Mouse (Mus musculus) forebrain, embryonic 12.5 days (tissue): ENCODE measurements around the gene Sf1. TPM values are rescaled to one million over a fixed set of nuclear protein-coding genes. Genes with fewer than 3 reads are reported as not detected.
A peak's percentile ranks its signal among the peaks of the same experiment; 100 is the strongest.

Source experiments
- ATAC-seq: fragments of 200-750 bp; cut with Nextera tagmentation; 2 replicates; pipeline ENCODE4 v1.8.0; 2017; ENCODE audit warnings: moderate TSS enrichment; ENCODE audit not compliant: low FRiP score
- H3K27ac ChIP-seq: fragments of 300-500 bp; sonication (generic); 2 replicates; pipeline ENCODE4 v1.5.1; 2016; ENCODE audit warnings: mild to moderate bottlenecking
- H3K27me3 ChIP-seq: fragments of 300-500 bp; sonication (generic); 2 replicates; pipeline ENCODE4 v1.6.1; 2016; ENCODE audit warnings: mild to moderate bottlenecking
- H3K36me3 ChIP-seq: fragments of 300-500 bp; sonication (generic); replicated peaks from 2 replicates; pipeline ENCODE4 v1.6.1; 2016; ENCODE audit warnings: mild to moderate bottlenecking
- H3K4me1 ChIP-seq: fragments of 300-500 bp; sonication (generic); 2 replicates; pipeline ENCODE4 v1.6.1; 2016
- H3K4me2 ChIP-seq: fragments of 300-500 bp; sonication (generic); 2 replicates; pipeline ENCODE4 v1.6.1; 2016; ENCODE audit warnings: mild to moderate bottlenecking, moderate library complexity
- H3K4me3 ChIP-seq: fragments of 300-500 bp; sonication (generic); replicated peaks from 2 replicates; pipeline ENCODE4 v1.5.1; 2016; ENCODE audit warnings: mild to moderate bottlenecking
- H3K9ac ChIP-seq: fragments of 300-500 bp; sonication (generic); 2 replicates; pipeline ENCODE4 v1.6.1; 2016; ENCODE audit warnings: mild to moderate bottlenecking
- H3K9me3 ChIP-seq: fragments of 300-500 bp; sonication (generic); 2 replicates; pipeline ENCODE4 v1.6.1; 2016
- WGBS: fragments of 180-500 bp; shearing (Covaris S2); methylation state at CpG from one replicate; pipeline ENCODE4 v1.1.7; 2016; 5-methylcytosine and 5-hydroxymethylcytosine counted together
- polyA plus RNA-seq: library from polyadenylated mRNA; unstranded; fragments of >200 nt; fragmentation: Nextera tagmentation; extraction: Ambion mirVana; gene quantifications from 2 replicates; pipeline ENCODE4 v1.2.1, GENCODE M21; 2016

Gene Sf1
- polyA plus RNA-seq, 1 experiment from 2014 or later = 204 TPM

DNA sequence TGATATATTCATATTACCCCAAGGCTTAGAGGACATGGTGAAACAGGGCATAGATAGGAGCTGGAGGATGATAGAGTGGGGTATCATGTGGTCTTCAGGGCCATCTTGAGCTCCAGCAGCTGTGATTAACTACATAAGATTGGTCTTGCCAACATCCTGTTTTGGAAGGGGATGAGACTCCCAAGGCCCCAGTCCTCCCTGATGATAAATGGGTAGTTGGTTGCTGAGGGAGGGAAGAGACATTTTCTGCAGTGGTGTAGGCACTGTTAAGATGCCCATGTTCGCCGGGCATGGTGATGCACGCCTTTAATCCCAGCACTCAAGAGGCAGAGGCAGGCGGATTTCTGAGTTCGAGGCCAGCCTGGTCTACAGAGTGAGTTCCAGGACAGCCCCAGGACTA, 17.7 kb downstream of the Sf1 start:
- no peak overlapping the region for H3K4me2 ChIP-seq
- H3K9me3 ChIP-seq = no peaks in the 10 kb centered on the region
- H3K4me1 ChIP-seq = peaks cover 27% of the 10 kb centered on the region
- no peak overlapping the region for H3K27ac ChIP-seq
- H3K36me3 ChIP-seq = peaks cover 36% of the 10 kb centered on the region
- no peaks in the 10 kb centered on the region for H3K27me3 ChIP-seq
- no peak overlapping the region for H3K9ac ChIP-seq
- H3K4me3 ChIP-seq = no peak overlapping the region
- no peak for ATAC-seq
- 94% methylated on average over 5 of the region's 5 CpGs for WGBS

DNA sequence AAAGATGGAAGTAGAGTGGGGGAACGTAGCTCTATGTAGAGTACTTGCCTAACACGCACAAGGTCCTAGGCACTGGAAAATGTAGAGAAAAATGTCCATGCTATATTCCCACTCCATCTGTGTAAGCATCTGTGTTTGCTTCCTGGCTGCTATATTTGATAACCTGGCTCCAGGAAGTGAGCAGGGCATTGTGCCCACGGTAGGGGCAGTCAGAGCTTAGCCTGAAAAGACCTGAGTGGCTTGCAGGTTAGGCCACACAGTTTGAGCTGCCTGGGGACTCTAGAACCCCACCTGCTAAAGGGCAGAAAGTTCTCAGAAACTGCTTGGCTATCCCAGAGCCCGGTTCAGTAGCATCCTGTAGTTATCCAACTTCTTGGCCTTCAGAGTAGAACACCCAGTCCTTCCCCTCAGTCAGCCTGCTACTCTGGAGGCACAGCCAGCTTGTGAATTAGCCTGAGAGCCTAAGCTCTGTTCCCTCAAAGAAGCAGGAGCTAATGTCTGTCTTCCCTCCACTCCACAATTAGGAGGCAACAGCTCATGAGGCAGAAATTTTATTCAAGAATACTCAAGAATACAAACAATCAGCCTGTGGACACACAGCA, 18.9 kb downstream of the Sf1 start:
- Histone ChIP-seq H3K36me3 (peaks cover 24% of the 10 kb centered on the region), H3K27me3 (no peaks in the 10 kb centered on the region), H3K4me1 (peaks cover 19% of the 10 kb centered on the region), H3K4me2 (no peak overlapping the region), H3K27ac (peak overlapping the region; percentile 13; the same call in 1 of the 2 replicates), H3K9me3 (no peaks in the 10 kb centered on the region), H3K9ac (no peak overlapping the region), H3K4me3 (no peak overlapping the region)
- 82% methylated on average over 4 of the region's 4 CpGs for WGBS
- no peak for ATAC-seq

DNA sequence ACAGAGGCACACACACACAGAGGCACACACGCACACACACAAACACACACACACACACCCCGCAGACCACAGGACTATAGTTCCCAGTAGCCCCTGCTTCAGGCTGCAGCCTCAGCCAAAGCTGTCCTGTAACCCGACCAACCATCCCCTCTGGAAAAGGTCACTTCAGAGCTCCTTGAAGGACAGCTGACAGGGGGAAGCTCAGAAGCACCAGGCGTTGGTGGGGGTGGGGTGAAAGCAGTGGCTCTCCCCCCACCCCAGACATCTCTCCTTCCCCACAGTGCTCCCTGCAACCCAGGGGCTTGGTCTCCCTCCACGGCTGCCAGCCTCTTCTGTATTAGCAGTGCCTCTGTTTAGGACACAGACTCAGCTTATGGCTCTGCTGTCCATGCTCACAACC, 20.0 kb downstream of the Sf1 start:
- no peak overlapping the region for H3K27ac ChIP-seq
- H3K4me3 ChIP-seq = no peak overlapping the region
- no peak overlapping the region for H3K4me2 ChIP-seq
- WGBS = 50% methylated on average over 5 of the region's 5 CpGs
- peaks cover 14% of the 10 kb centered on the region for H3K36me3 ChIP-seq
- ATAC-seq = no peak
- H3K27me3 ChIP-seq = 0 out of 2 replicates have a peak, but pooled peaks cover 6% of the 10 kb centered on the region
- H3K9me3 ChIP-seq = no peaks in the 10 kb centered on the region
- H3K4me1 ChIP-seq = peaks cover 15% of the 10 kb centered on the region
- no peak overlapping the region for H3K9ac ChIP-seq

- Histone ChIP-seq H3K36me3 (peaks cover 7% of the 10 kb centered on the region), H3K27me3 (0 out of 2 replicates have a peak, but pooled peaks cover 7% of the 10 kb centered on the region), H3K4me3 (no peak within 1 kb of the TSS), H3K9ac (no peak within 1 kb of the TSS), H3K4me2 (no peak within 1 kb of the TSS), H3K4me1 (peaks cover 15% of the 10 kb centered on the region), H3K27ac (no peak within 1 kb of the TSS), H3K9me3 (no peaks in the 10 kb centered on the region)
- no peak for ATAC-seq
- WGBS = 11% methylated on average over 7 of the region's 7 CpGs
These were observed 20.6 kb downstream of the Sf1 start, which contains the start of gene Pygm for GRCm38 (mm10) chr19:6384128-6384527. TSS of gene Pygm (plus strand) at chr19:6384399.

DNA sequence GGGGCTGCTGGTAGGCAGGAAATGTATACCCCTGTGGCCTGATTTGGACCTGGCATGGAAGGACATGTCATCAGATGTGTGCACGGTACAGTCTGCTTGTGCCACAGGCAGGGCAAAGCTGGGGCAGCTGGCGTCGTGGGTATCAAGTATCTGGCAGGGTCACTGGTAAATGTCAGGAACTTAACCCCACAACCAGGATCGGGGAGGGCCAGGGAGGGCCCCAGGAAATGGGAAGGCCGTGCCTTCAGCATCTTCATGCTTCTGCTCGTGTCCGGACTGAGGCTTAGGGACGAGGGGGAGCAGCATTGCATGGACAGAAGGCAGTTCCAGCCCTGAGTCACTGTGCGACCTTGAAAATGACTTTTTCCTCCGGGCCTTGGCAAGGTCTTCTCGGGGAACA, 21.5 kb downstream of the Sf1 start:
- 88% methylated on average over 11 of the region's 11 CpGs for WGBS

DNA sequence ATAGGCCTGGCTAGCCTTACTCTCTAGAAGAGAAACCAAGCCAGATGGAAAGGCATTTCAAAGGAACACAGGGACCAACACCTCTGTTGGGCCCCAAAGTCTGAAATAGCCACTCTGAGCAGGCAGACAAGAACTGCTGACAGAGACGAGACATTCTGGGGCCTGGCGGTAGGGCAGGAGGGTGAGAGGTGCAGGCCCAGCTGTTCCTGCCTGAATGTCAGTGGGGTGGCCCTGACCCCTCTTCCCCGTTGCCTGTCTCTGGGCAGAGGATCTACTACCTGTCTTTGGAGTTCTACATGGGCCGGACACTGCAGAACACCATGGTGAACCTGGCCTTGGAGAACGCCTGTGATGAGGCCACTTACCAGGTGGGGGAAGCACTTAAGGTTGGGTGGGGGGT, 21.9 kb downstream of the Sf1 start:
- H3K4me3 ChIP-seq = no peak overlapping the region

More for the DNA sequence above, 21.5 kb downstream of the Sf1 start:
- Histone ChIP-seq H3K27ac (no peak overlapping the region), H3K27me3 (0 out of 2 replicates have a peak, but pooled peaks cover 10% of the 10 kb centered on the region), H3K4me2 (no peak overlapping the region), H3K4me1 (peaks cover 23% of the 10 kb centered on the region), H3K36me3 (peaks cover 5% of the 10 kb centered on the region; the same call in 1 of the 2 replicates), H3K4me3 (no peak overlapping the region), H3K9ac (no peak overlapping the region), H3K9me3 (no peaks in the 10 kb centered on the region)
- no peak for ATAC-seq

DNA sequence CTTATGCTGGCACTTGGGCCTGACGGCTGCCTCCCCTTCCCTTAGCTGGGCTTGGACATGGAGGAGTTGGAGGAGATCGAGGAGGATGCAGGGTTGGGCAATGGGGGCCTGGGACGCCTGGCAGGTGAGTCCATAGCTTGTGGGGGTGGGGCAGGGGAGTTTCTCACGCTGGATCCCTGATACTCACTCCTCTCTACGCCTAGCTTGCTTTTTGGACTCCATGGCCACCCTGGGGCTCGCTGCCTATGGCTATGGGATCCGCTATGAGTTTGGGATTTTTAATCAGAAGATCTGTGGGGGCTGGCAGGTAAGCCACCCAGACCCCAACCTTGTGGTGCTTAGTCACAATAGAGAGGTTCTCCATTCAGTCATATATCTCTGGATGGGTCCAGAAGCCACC, 22.3 kb downstream of the Sf1 start:
- no peaks in the 10 kb centered on the region for H3K9me3 ChIP-seq
- H3K27me3 ChIP-seq = 0 out of 2 replicates have a peak, but pooled peaks cover 10% of the 10 kb centered on the region
- H3K36me3 ChIP-seq = no peaks in the 10 kb centered on the region
- H3K4me1 ChIP-seq = peaks cover 23% of the 10 kb centered on the region
- H3K27ac ChIP-seq = no peak overlapping the region
- H3K4me3 ChIP-seq = no peak overlapping the region
- 87% methylated on average over 7 of the region's 7 CpGs for WGBS
- ATAC-seq = no peak
- no peak overlapping the region for H3K4me2 ChIP-seq
- H3K9ac ChIP-seq = no peak overlapping the region

More for the DNA sequence above, 21.9 kb downstream of the Sf1 start:
- Histone ChIP-seq H3K4me2 (no peak overlapping the region), H3K36me3 (peaks cover 4% of the 10 kb centered on the region; the same call in 1 of the 2 replicates), H3K9ac (no peak overlapping the region), H3K4me1 (peaks cover 23% of the 10 kb centered on the region), H3K27me3 (0 out of 2 replicates have a peak, but pooled peaks cover 10% of the 10 kb centered on the region), H3K27ac (no peak overlapping the region), H3K9me3 (no peaks in the 10 kb centered on the region)
- WGBS = 81% methylated on average over 5 of the region's 5 CpGs
- no peak for ATAC-seq

GRCm38 (mm10) chr19:6386234-6386633, 22.7 kb downstream of the Sf1 start:
- Histone ChIP-seq H3K4me3 (no peak overlapping the region), H3K4me2 (no peak overlapping the region), H3K9ac (no peak overlapping the region), H3K27me3 (0 out of 2 replicates have a peak, but pooled peaks cover 10% of the 10 kb centered on the region), H3K9me3 (no peaks in the 10 kb centered on the region), H3K4me1 (peaks cover 23% of the 10 kb centered on the region), H3K36me3 (no peaks in the 10 kb centered on the region), H3K27ac (no peak overlapping the region)
- ATAC-seq = no peak
- 69% methylated on average over 9 of the region's 9 CpGs for WGBS

DNA sequence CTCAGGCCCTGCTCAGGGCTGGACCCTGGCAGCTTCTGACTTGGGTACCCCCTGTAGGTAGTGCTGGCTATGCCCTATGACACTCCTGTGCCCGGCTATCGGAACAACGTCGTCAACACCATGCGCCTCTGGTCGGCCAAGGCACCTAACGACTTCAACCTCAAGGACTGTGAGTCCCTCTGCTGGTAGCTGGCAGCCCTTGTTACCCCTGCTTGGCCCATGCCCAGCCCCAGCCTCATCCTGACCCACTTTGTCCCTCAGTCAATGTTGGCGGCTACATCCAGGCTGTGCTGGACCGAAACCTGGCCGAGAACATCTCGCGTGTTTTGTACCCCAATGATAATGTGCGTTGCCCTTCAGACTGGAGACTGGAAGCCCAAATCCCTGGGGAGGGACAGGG, 24.5 kb downstream of the Sf1 start:
- Histone ChIP-seq H3K9ac (no peak overlapping the region), H3K4me3 (no peak overlapping the region), H3K4me2 (no peak overlapping the region), H3K36me3 (no peaks in the 10 kb centered on the region), H3K27me3 (0 out of 2 replicates have a peak, but pooled peaks cover 10% of the 10 kb centered on the region), H3K9me3 (no peaks in the 10 kb centered on the region), H3K27ac (no peak overlapping the region), H3K4me1 (peaks cover 23% of the 10 kb centered on the region)
- ATAC-seq = no peak
- 86% methylated on average over 13 of the region's 13 CpGs for WGBS

DNA sequence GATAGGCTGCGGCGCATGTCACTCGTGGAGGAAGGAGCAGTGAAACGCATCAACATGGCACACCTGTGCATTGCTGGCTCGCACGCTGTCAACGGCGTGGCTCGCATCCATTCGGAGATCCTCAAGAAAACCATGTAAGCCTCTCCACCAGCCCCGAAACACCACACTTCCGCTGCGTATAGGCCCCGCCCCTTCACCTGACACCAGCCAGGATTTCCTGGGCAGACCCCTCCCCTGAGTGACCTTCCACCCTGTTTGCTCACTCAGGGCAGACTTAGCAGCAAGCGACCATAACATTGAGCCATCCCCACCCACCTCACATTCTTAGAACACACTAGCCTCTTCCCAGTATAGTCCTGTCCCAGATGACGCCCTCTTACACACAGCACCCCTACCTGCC, 26.3 kb downstream of the Sf1 start:
- peak overlapping the region; percentile 19 for H3K4me3 ChIP-seq
- H3K9ac ChIP-seq = no peak overlapping the region
- peak overlapping the region; percentile 47 for H3K4me2 ChIP-seq
- 0 out of 2 replicates have a peak, but pooled peaks cover 10% of the 10 kb centered on the region for H3K27me3 ChIP-seq
- no peak overlapping the region for H3K27ac ChIP-seq
- H3K9me3 ChIP-seq = no peaks in the 10 kb centered on the region
- WGBS = 6% methylated on average over 16 of the region's 16 CpGs
- peaks cover 8% of the 10 kb centered on the region; the same call in 1 of the 2 replicates for H3K4me1 ChIP-seq
- no peaks in the 10 kb centered on the region for H3K36me3 ChIP-seq
- ATAC-seq = no peak

- Histone ChIP-seq H3K27me3 (0 out of 2 replicates have a peak, but pooled peaks cover 10% of the 10 kb centered on the region), H3K4me3 (no peak overlapping the region), H3K4me2 (no peak overlapping the region), H3K27ac (no peak overlapping the region), H3K9me3 (no peaks in the 10 kb centered on the region), H3K4me1 (peaks cover 8% of the 10 kb centered on the region; the same call in 1 of the 2 replicates), H3K36me3 (no peaks in the 10 kb centered on the region), H3K9ac (no peak overlapping the region)
- ATAC-seq = no peak
- 60% methylated on average over 6 of the region's 6 CpGs for WGBS
These were observed 26.8 kb downstream of the Sf1 start for GRCm38 (mm10) chr19:6390251-6390650.

GRCm38 (mm10) chr19:6392743-6393393, 29.4 kb downstream of the Sf1 start:
- no peak overlapping the region for H3K9ac ChIP-seq
- no peak overlapping the region for H3K27ac ChIP-seq
- H3K9me3 ChIP-seq = no peaks in the 10 kb centered on the region
- H3K27me3 ChIP-seq = peaks cover 15% of the 10 kb centered on the region; the same call in 1 of the 2 replicates
- H3K4me1 ChIP-seq = peaks cover 8% of the 10 kb centered on the region; the same call in 1 of the 2 replicates
- no peaks in the 10 kb centered on the region for H3K36me3 ChIP-seq
- no peak for ATAC-seq
- no peak overlapping the region for H3K4me3 ChIP-seq
- WGBS = 95% methylated on average over 14 of the region's 14 CpGs
- H3K4me2 ChIP-seq = no peak overlapping the region
